Mouse (Mus musculus) testis, adult 2 months (tissue): ENCODE measurements at regions not wholly inside any gene's neighbourhood (a gene's known extent, or its start where the extent isn't known, plus 50 kb on each side); places are given as distances from the start of the nearest gene placed in this dataset.

Experiments
- CTCF ChIP-seq: fragments of 200-500 bp; IDR thresholded peaks from 2 replicates; pipeline ENCODE4 v1.5.1; 2012; ENCODE audit warnings: low read depth, mild to moderate bottlenecking, inconsistent platforms, low read length, moderate library complexity; ENCODE audit not compliant: control insufficient read depth, insufficient read depth, insufficient replicate concordance
- POLR2A ChIP-seq: fragments of 200-500 bp; IDR thresholded peaks from 2 replicates; pipeline ENCODE4 v1.6.1; 2012; ENCODE audit warnings: low read depth, mild to moderate bottlenecking, inconsistent platforms, low read length, moderate library complexity; ENCODE audit not compliant: control insufficient read depth

- TF ChIP-seq POLR2A (no peak), CTCF (no peak)
These were observed 114.3 kb downstream of the Tfap2c start for GRCm38 (mm10) chr2:172663681-172664080.
